Mouse (Mus musculus): ENCODE results near the gene Hist1h3f. TPM values are rescaled to one million over a fixed set of nuclear protein-coding genes. Genes with fewer than 3 reads are reported as not detected.

The Hist1h3f gene
- polyA plus RNA-seq, 1 experiment: 6.7 TPM

Other genes starting within 250 kb of the Hist1h3f start
- gene Zfp322a, start 174.8 kb upstream of the Hist1h3f start, polyA plus RNA-seq (2012; rRNA removed): 0.49 and 0.74 TPM in 2 replicates
- 1.9 and 2.0 TPM in 2 replicates for gene Abt1, start 120.2 kb upstream of the Hist1h3f start, polyA plus RNA-seq (2012; rRNA removed)
- gene Btn1a1, start 78.2 kb upstream of the Hist1h3f start, polyA plus RNA-seq (2012; rRNA removed): 1.8 and 2.3 TPM in 2 replicates
- not detected in 2 replicates for gene Btn2a2, start 55.2 kb upstream of the Hist1h3f start, polyA plus RNA-seq (2012; rRNA removed)
- gene Hist1h4h, start 13.0 kb upstream of the Hist1h3f start, polyA plus RNA-seq (2012; rRNA removed): 42.2 and 63.4 TPM in 2 replicates
- 245 and 289 TPM in 2 replicates for gene Hist1h2af, start 10.1 kb upstream of the Hist1h3f start, polyA plus RNA-seq (2012; rRNA removed)
- gene Hist1h3g, start 8.6 kb upstream of the Hist1h3f start, polyA plus RNA-seq (2012; rRNA removed): 23.2 and 33.2 TPM in 2 replicates
- gene Hist1h2bh, start 660 bp upstream of the Hist1h3f start, polyA plus RNA-seq (2012; rRNA removed): 4.9 and 5.3 TPM in 2 replicates
- 13.1 and 22.8 TPM in 2 replicates for gene Hist1h4f, start 7.6 kb downstream of the Hist1h3f start, polyA plus RNA-seq (2012; rRNA removed)
- gene Hist1h1d, start 9.2 kb downstream of the Hist1h3f start, polyA plus RNA-seq (2012; rRNA removed): 0.45 and 0.47 TPM in 2 replicates
- 32.1 and 36.8 TPM in 2 replicates for gene Hist1h3e, start 18.3 kb downstream of the Hist1h3f start, polyA plus RNA-seq (2012; rRNA removed)
- 15.1 and 16.2 TPM in 2 replicates for gene Hist1h2ae, start 27.2 kb downstream of the Hist1h3f start, polyA plus RNA-seq (2012; rRNA removed)
- 49.0 and 58.2 TPM in 2 replicates for gene Hist1h2bg, start 27.3 kb downstream of the Hist1h3f start, polyA plus RNA-seq (2012; rRNA removed)
- 11.4 and 19.0 TPM in 2 replicates for gene Hist1h2bf, start 30.1 kb downstream of the Hist1h3f start, polyA plus RNA-seq (2012; rRNA removed)
- gene Hist1h2ad, start 30.3 kb downstream of the Hist1h3f start, polyA plus RNA-seq (2012; rRNA removed): 6.9 and 11.5 TPM in 2 replicates
- gene Hist1h3d, start 31.7 kb downstream of the Hist1h3f start, polyA plus RNA-seq (2012; rRNA removed): 13.8 and 18.8 TPM in 2 replicates
- 12.3 and 14.7 TPM in 2 replicates for gene Hist1h4d, start 37.5 kb downstream of the Hist1h3f start, polyA plus RNA-seq (2012; rRNA removed)
- 3.1 and 3.3 TPM in 2 replicates for gene Hist1h2be, start 77.1 kb downstream of the Hist1h3f start, polyA plus RNA-seq (2012; rRNA removed)
- gene Hist1h1e, start 78.5 kb downstream of the Hist1h3f start, polyA plus RNA-seq (2012; rRNA removed): 3.2 and 3.9 TPM in 2 replicates
- 2.4 and 3.8 TPM in 2 replicates for gene Hist1h2ac, start 139.9 kb downstream of the Hist1h3f start, polyA plus RNA-seq (2012; rRNA removed)
- gene Hist1h2bc, start 140.1 kb downstream of the Hist1h3f start, polyA plus RNA-seq (2012; rRNA removed): 410 and 605 TPM in 2 replicates
- gene Hist1h1t, start 151.8 kb downstream of the Hist1h3f start, polyA plus RNA-seq (2012; rRNA removed): not detected in 2 replicates
- 20.7 and 21.2 TPM in 2 replicates for gene Hist1h4c, start 154.4 kb downstream of the Hist1h3f start, polyA plus RNA-seq (2012; rRNA removed)
- gene Hfe, start 166.8 kb downstream of the Hist1h3f start, polyA plus RNA-seq (2012; rRNA removed): 9.4 and 10.3 TPM in 2 replicates
- gene Hist1h1c, start 194.8 kb downstream of the Hist1h3f start, polyA plus RNA-seq (2012; rRNA removed): 204 and 212 TPM in 2 replicates
- 23.6 and 30.3 TPM in 2 replicates for gene Hist1h3c, start 201.6 kb downstream of the Hist1h3f start, polyA plus RNA-seq (2012; rRNA removed)
- 12.8 and 18.4 TPM in 2 replicates for gene Hist1h2bb, start 202.7 kb downstream of the Hist1h3f start, polyA plus RNA-seq (2012; rRNA removed)
- 23.5 and 25.9 TPM in 2 replicates for gene Hist1h2ab, start 207.1 kb downstream of the Hist1h3f start, polyA plus RNA-seq (2012; rRNA removed)
- gene Hist1h3b, start 208.2 kb downstream of the Hist1h3f start, polyA plus RNA-seq (2012; rRNA removed): 26.4 and 32.0 TPM in 2 replicates
- 20.0 and 20.8 TPM in 2 replicates for gene Hist1h4b, start 213.0 kb downstream of the Hist1h3f start, polyA plus RNA-seq (2012; rRNA removed)
- 15.5 and 15.9 TPM in 2 replicates for gene Hist1h4a, start 217.2 kb downstream of the Hist1h3f start, polyA plus RNA-seq (2012; rRNA removed)
- 23.6 and 24.8 TPM in 2 replicates for gene Hist1h3a, start 218.3 kb downstream of the Hist1h3f start, polyA plus RNA-seq (2012; rRNA removed)
- 1.1 and 1.4 TPM in 2 replicates for gene Hist1h1a, start 219.6 kb downstream of the Hist1h3f start, polyA plus RNA-seq (2012; rRNA removed)
- gene Trim38, start 225.9 kb downstream of the Hist1h3f start, polyA plus RNA-seq (2012; rRNA removed): 0.12 and 0.14 TPM in 2 replicates